Mouse (Mus musculus) kidney, postnatal 0 days (tissue): ENCODE data around the gene Ttpal. TPM values are rescaled to one million over a fixed set of nuclear protein-coding genes. Genes with fewer than 3 reads are reported as not detected.
"Not testable (repeated sequence)": the region's sequence is repeated elsewhere in the genome, so short reads cannot be mapped to it uniquely, and the experiment has no call there.

Experiments used
- ATAC-seq: fragments of 200-750 bp; cut with Nextera tagmentation; replicated peaks from 2 replicates; pipeline ENCODE4 v1.8.0; 2017; ENCODE audit warnings: low read depth, moderate number of reproducible peaks, moderate TSS enrichment, moderate library complexity; ENCODE audit not compliant: low FRiP score
- DNase-seq: peaks from one replicate; pipeline ENCODE4 v3.0.0-alpha.2; 2016; ENCODE audit warnings: low spot score
- H3K27ac ChIP-seq: fragments of 300-500 bp; sonication (generic); 2 replicates; pipeline ENCODE4 v1.5.1; 2014; ENCODE audit warnings: mild to moderate bottlenecking
- H3K27me3 ChIP-seq: fragments of 300-500 bp; sonication (generic); 2 replicates; pipeline ENCODE4 v1.6.1; 2014; ENCODE audit warnings: low read length, mixed read lengths; ENCODE audit not compliant: insufficient read depth
- H3K36me3 ChIP-seq: fragments of 300-500 bp; sonication (generic); 2 replicates; pipeline ENCODE4 v1.6.1; 2014; ENCODE audit warnings: low read length, mixed read lengths; ENCODE audit not compliant: insufficient read depth
- H3K4me1 ChIP-seq: fragments of 300-500 bp; sonication (generic); replicated peaks from 2 replicates; pipeline ENCODE4 v1.6.1; 2014; ENCODE audit warnings: antibody characterized with exemption, low read length, mixed read lengths; ENCODE audit not compliant: insufficient read depth
- H3K4me2 ChIP-seq: fragments of 300-500 bp; sonication (generic); 2 replicates; pipeline ENCODE4 v1.6.1; 2014; ENCODE audit warnings: mild to moderate bottlenecking, low read length, moderate library complexity, mixed read lengths
- H3K4me3 ChIP-seq: fragments of 300-500 bp; sonication (generic); replicated peaks from 2 replicates; pipeline ENCODE4 v1.5.1; 2014; ENCODE audit warnings: low read depth, low read length
- H3K9ac ChIP-seq: fragments of 300-500 bp; sonication (generic); 2 replicates; pipeline ENCODE4 v1.6.1; 2014; ENCODE audit warnings: low read depth, low read length
- H3K9me3 ChIP-seq: fragments of 300-500 bp; sonication (generic); replicated peaks from 2 replicates; pipeline ENCODE4 v1.6.1; 2016; ENCODE audit warnings: low read length, inconsistent platforms, mixed read lengths
- CTCF ChIP-seq: IDR thresholded peaks from 2 replicates; pipeline ENCODE4 v1.5.1; 2016; ENCODE audit warnings: antibody characterized with exemption, low read depth, mild to moderate bottlenecking, moderate library complexity
- WGBS: fragments of 180-500 bp; shearing (Covaris S2); extraction: QIAGEN DNeasy Blood & Tissue Kit; methylation state at CpG from one replicate; pipeline ENCODE4 v1.1.7; 2014; 5-methylcytosine and 5-hydroxymethylcytosine counted together
- polyA plus RNA-seq: library from polyadenylated mRNA; unstranded; fragments of >200 nt; fragmentation: Nextera tagmentation; extraction: Ambion mirVana; gene quantifications from 2 replicates; pipeline ENCODE4 v1.2.1, GENCODE M21; 2015

The Ttpal gene
- polyA plus RNA-seq, 1 experiment from 2014 or later: 18.1 TPM

DNA sequence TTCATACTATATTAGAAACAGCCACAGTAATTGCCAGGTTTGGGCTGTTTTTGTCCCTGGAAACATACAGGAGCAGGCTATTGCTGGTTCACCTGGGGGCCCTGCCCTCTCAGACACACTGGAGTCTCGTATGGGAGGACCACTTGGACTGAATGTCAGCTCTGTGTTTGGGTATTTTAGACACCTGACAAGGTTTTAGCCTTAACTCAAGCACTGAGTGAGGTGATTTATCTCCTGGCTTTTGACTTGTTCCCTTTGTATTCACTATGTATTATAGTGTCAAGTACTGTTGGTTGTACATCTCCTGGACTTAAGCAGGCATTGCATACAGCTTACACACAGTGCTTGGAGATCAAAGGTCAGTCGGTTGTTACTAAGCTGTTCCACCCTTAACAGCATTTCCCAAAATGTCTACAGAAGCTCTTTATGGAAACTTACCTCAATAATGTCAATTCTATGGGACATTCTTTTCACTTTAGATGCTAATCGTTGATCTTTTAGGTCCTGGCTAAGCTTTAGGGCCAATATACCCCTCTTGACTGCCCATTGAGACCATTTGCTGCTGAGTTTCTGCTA lies 14.6 kb downstream of the Ttpal start:
- no peak overlapping the region for H3K27ac ChIP-seq
- DNase-seq (no peak), ATAC-seq (no peak)
- no peaks in the 10 kb centered on the region for H3K4me1 ChIP-seq
- no peaks in the 10 kb centered on the region for H3K9me3 ChIP-seq
- WGBS: 86% methylated on average over 3 of the region's 3 CpGs
- H3K27me3 ChIP-seq: no peaks in the 10 kb centered on the region
- H3K4me3 ChIP-seq: no peak overlapping the region
- H3K4me2 ChIP-seq: no peak overlapping the region
- no peak overlapping the region for H3K9ac ChIP-seq
- TF ChIP-seq CTCF: no peak
- peaks cover 63% of the 10 kb centered on the region for H3K36me3 ChIP-seq

GRCm38 (mm10) chr2:163617232-163617863 lies 15.2 kb downstream of the Ttpal start:
- TF ChIP-seq CTCF: no peak
- ATAC-seq (no peak), DNase-seq (no peak)
- Histone ChIP-seq H3K4me1 (no peaks in the 10 kb centered on the region), H3K4me2 (no peak overlapping the region), H3K36me3 (peaks cover 59% of the 10 kb centered on the region), H3K9ac (no peak overlapping the region), H3K27ac (no peak overlapping the region), H3K4me3 (no peak overlapping the region), H3K27me3 (no peaks in the 10 kb centered on the region), H3K9me3 (no peaks in the 10 kb centered on the region)
- 89% methylated on average over 3 of the region's 3 CpGs for WGBS

DNA sequence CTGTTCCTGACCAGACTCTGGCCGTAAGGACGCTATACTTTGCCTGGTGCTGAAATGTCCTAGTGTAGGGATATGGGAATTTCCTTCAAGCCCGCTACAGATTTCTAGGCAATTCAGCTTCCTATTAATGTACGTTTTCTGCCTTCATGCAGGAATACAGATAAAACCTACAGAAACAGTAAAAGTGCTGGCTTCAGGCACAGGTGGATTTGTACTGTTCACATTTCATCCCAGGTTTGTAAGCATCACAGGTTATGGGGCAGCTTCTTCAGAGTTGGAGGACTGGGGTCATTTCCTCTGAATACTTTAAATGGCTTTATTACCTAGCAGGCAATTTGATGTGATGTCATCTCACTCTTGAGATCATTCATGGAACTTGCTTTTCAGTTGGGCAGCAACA lies 15.8 kb downstream of the Ttpal start:
- no peaks in the 10 kb centered on the region for H3K9me3 ChIP-seq
- H3K36me3 ChIP-seq: peaks cover 58% of the 10 kb centered on the region
- no peaks in the 10 kb centered on the region for H3K27me3 ChIP-seq
- no peak overlapping the region for H3K4me3 ChIP-seq
- no peak overlapping the region for H3K4me2 ChIP-seq
- H3K4me1 ChIP-seq: no peaks in the 10 kb centered on the region
- no peak overlapping the region for H3K9ac ChIP-seq
- 95% methylated on average over 4 of the region's 4 CpGs for WGBS
- no peak for TF ChIP-seq CTCF
- no peak for ATAC-seq
- DNase-seq: no peak
- no peak overlapping the region for H3K27ac ChIP-seq

DNA sequence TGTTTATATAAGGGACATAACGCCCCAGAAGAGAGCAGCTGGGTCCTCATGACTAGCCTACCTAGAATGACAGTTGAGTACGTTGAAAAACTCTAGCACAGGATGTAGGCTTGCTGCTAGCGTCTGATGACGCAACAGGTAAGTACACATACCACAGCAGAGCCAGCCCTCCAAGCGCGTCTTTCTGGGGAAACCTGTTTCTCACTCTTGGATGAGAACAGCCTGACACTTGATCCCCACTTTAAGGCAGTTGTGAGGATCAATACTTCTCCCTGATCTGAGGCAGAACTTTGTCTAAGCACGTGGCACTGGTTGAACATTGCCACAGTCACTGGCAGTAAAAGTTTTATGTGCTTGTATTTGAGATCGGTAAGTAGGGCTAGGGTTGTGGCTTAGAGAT lies 18.3 kb downstream of the Ttpal start:
- H3K9me3 ChIP-seq: no peaks in the 10 kb centered on the region
- H3K27me3 ChIP-seq: no peaks in the 10 kb centered on the region
- ATAC-seq: no peak
- no peak overlapping the region for H3K4me2 ChIP-seq
- H3K4me3 ChIP-seq: no peak overlapping the region
- H3K4me1 ChIP-seq: no peaks in the 10 kb centered on the region
- 85% methylated on average over 8 of the region's 8 CpGs for WGBS
- peaks cover 42% of the 10 kb centered on the region for H3K36me3 ChIP-seq
- H3K27ac ChIP-seq: no peak overlapping the region
- no peak for TF ChIP-seq CTCF
- DNase-seq: no peak
- no peak overlapping the region for H3K9ac ChIP-seq

DNA sequence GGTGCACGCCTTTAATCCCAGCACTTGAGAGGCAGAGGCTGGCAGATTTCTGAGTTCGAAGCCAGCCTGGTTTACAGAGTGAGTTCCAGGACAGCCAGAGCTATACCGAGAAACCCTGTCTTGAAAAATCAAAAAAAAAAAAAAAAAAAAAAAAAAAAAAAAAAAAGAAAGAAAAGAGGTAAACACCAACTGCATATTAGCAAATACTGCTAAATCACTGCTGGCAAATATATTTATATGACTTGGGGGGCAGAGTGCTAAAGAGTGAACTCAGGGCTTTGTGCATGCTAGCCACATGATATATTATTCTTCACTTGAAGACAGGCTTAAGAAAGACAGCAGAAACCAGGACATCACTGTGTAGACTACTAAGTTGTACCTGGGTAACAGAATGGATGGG lies 19.3 kb downstream of the Ttpal start:
- peaks cover 42% of the 10 kb centered on the region for H3K36me3 ChIP-seq
- ATAC-seq, H3K4me1 ChIP-seq, H3K9ac ChIP-seq, H3K4me3 ChIP-seq, H3K27me3 ChIP-seq, H3K9me3 ChIP-seq, H3K27ac ChIP-seq, DNase-seq, H3K4me2 ChIP-seq: not testable (repeated sequence)
- 91% methylated on average over 3 of the region's 3 CpGs for WGBS

DNA sequence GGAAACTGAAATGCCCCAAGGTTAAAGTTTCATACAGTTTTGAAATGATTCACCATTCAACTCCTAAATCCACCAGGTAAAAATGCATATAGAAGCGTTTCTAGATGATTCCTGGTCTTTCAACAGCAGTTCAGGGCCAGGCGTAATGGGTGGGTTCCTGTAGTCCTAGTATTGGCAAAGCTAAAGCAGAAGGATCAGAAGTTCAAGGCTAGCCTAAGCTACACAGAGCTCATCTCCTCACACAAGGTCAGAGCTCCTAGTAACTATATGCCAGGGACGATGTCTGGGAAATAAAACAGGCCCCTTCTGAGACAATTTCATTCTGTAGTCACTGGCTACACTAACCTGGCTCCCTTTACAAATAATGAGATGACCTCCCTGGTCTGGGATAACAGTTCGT lies 29.1 kb downstream of the Ttpal start:
- Histone ChIP-seq H3K4me1 (no peaks in the 10 kb centered on the region), H3K4me3 (no peak overlapping the region), H3K27ac (no peak overlapping the region), H3K9me3 (no peaks in the 10 kb centered on the region), H3K27me3 (no peaks in the 10 kb centered on the region), H3K36me3 (peaks cover 59% of the 10 kb centered on the region), H3K4me2 (no peak overlapping the region), H3K9ac (no peak overlapping the region)
- no peak for TF ChIP-seq CTCF
- 90% methylated on average over 4 of the region's 4 CpGs for WGBS
- DNase-seq: no peak
- no peak for ATAC-seq

DNA sequence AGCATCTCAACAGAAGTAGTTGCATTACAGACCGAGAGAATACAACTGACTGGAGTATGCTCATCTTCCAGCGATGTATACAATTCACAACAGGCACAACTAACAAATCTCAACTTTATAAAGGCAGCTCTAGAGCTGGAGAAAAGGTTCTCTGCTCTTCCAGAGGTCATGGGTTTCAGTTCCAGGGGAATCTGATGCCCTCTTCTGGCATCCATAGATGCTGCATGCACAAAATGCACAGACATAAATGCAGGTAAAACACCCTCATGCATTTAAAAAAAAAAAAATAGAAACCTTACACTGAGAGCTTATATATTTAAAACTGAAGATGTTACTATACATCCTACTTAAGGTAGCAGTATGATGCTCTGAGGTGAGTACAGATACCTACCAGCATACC lies 29.6 kb downstream of the Ttpal start:
- no peak for ATAC-seq
- no peaks in the 10 kb centered on the region for H3K27me3 ChIP-seq
- DNase-seq: no peak
- H3K9ac ChIP-seq: no peak overlapping the region
- H3K36me3 ChIP-seq: peaks cover 54% of the 10 kb centered on the region
- H3K27ac ChIP-seq: no peak overlapping the region
- no peaks in the 10 kb centered on the region for H3K4me1 ChIP-seq
- H3K4me2 ChIP-seq: no peak overlapping the region
- H3K9me3 ChIP-seq: no peaks in the 10 kb centered on the region
- TF ChIP-seq CTCF: peak; percentile 31; the same call in 1 of the 2 replicates
- 94% methylated on average over 2 of the region's 2 CpGs for WGBS
- H3K4me3 ChIP-seq: no peak overlapping the region
